Mouse (Mus musculus): ENCODE data around the gene Ttc38. TPM values are rescaled to one million over a fixed set of nuclear protein-coding genes. Genes with fewer than 3 reads are reported as not detected.
A peak's percentile ranks its signal among the peaks of the same experiment; 100 is the strongest.
"Not testable (repeated sequence)": the region's sequence is repeated elsewhere in the genome, so short reads cannot be mapped to it uniquely, and the experiment has no call there.

Ttc38 gene
- polyA plus RNA-seq, 1 experiment from 2014 or later = 3.6 TPM

- peaks cover 14% of the 10 kb centered on the region for H3K4me1 ChIP-seq
- 58% methylated on average over 5 of the region's 5 CpGs for WGBS
- H3K36me3 ChIP-seq = no peaks in the 10 kb centered on the region
- no peak overlapping the region for H3K4me3 ChIP-seq
- H3K9ac ChIP-seq (replicated peaks) = no peak overlapping the region
- H3K27me3 ChIP-seq = no peaks in the 10 kb centered on the region
- ATAC-seq (replicated peaks) = no peak
- H3K27ac ChIP-seq (replicated peaks) = no peak overlapping the region
- H3K9me3 ChIP-seq = no peaks in the 10 kb centered on the region
- no peak overlapping the region for H3K4me2 ChIP-seq (replicated peaks)
Observed at GRCm38 (mm10) chr15:85829470-85829869, 2.6 kb upstream of the Ttc38 start.

- H3K9ac ChIP-seq (replicated peaks) = peak overlapping the region; percentile 57
- H3K9me3 ChIP-seq = no peaks in the 10 kb centered on the region
- 51% methylated on average over 8 of the region's 8 CpGs for WGBS
- ATAC-seq (replicated peaks) = no peak
- H3K27ac ChIP-seq (replicated peaks) = no peak overlapping the region
- peak overlapping the region; percentile 71 for H3K4me2 ChIP-seq (replicated peaks)
- H3K36me3 ChIP-seq = no peaks in the 10 kb centered on the region
- H3K4me1 ChIP-seq = peaks cover 14% of the 10 kb centered on the region
- H3K4me3 ChIP-seq = peak overlapping the region; percentile 62
- no peaks in the 10 kb centered on the region for H3K27me3 ChIP-seq
Observed at GRCm38 (mm10) chr15:85832599-85832998, 493 bp downstream of the Ttc38 start.

GRCm38 (mm10) chr15:85835335-85835734, 3.2 kb downstream of the Ttc38 start:
- H3K27me3 ChIP-seq = no peaks in the 10 kb centered on the region
- peaks cover 14% of the 10 kb centered on the region for H3K4me1 ChIP-seq
- no peak overlapping the region for H3K27ac ChIP-seq (replicated peaks)
- no peak for ATAC-seq (replicated peaks)
- H3K9ac ChIP-seq (replicated peaks) = no peak overlapping the region
- H3K4me3 ChIP-seq = no peak overlapping the region
- no peaks in the 10 kb centered on the region for H3K9me3 ChIP-seq
- H3K36me3 ChIP-seq = no peaks in the 10 kb centered on the region
- 60% methylated on average over 3 of the region's 3 CpGs for WGBS
- H3K4me2 ChIP-seq (replicated peaks) = no peak overlapping the region

- Histone ChIP-seq H3K36me3 (no peaks in the 10 kb centered on the region), H3K9ac (replicated peaks) (no peak overlapping the region), H3K4me2 (replicated peaks) (no peak overlapping the region), H3K27ac (replicated peaks) (no peak overlapping the region), H3K4me3 (no peak overlapping the region), H3K9me3 (no peaks in the 10 kb centered on the region), H3K4me1 (peaks cover 8% of the 10 kb centered on the region), H3K27me3 (no peaks in the 10 kb centered on the region)
- ATAC-seq (replicated peaks) = no peak
- WGBS = 94% methylated on average over 5 of the region's 5 CpGs
Observed at GRCm38 (mm10) chr15:85836887-85837286, 4.8 kb downstream of the Ttc38 start.

- no peak overlapping the region for H3K4me3 ChIP-seq
- H3K27me3 ChIP-seq = no peaks in the 10 kb centered on the region
- no peak for ATAC-seq (replicated peaks)
- H3K4me2 ChIP-seq (replicated peaks) = no peak overlapping the region
- H3K9me3 ChIP-seq = no peaks in the 10 kb centered on the region
- no peak overlapping the region for H3K9ac ChIP-seq (replicated peaks)
- no peak overlapping the region for H3K27ac ChIP-seq (replicated peaks)
- H3K4me1 ChIP-seq = no peaks in the 10 kb centered on the region
- 38% methylated on average over 6 of the region's 6 CpGs for WGBS
- no peaks in the 10 kb centered on the region for H3K36me3 ChIP-seq
Observed at GRCm38 (mm10) chr15:85840983-85841382, 8.9 kb downstream of the Ttc38 start.

GRCm38 (mm10) chr15:85841796-85842360, 9.8 kb downstream of the Ttc38 start:
- Histone ChIP-seq H3K4me2 (replicated peaks) (no peak overlapping the region), H3K9ac (replicated peaks) (no peak overlapping the region), H3K36me3 (no peaks in the 10 kb centered on the region), H3K27me3 (no peaks in the 10 kb centered on the region), H3K27ac (replicated peaks) (no peak overlapping the region), H3K4me1 (no peaks in the 10 kb centered on the region), H3K4me3 (no peak overlapping the region), H3K9me3 (no peaks in the 10 kb centered on the region)
- WGBS = 80% methylated on average over 5 of the region's 5 CpGs
- no peak for ATAC-seq (replicated peaks)

GRCm38 (mm10) chr15:85845071-85845470, 13.0 kb downstream of the Ttc38 start:
- Histone ChIP-seq H3K9me3 (no peaks in the 10 kb centered on the region), H3K27ac (replicated peaks) (no peak overlapping the region), H3K4me2 (replicated peaks) (no peak overlapping the region), H3K9ac (replicated peaks) (no peak overlapping the region), H3K27me3 (no peaks in the 10 kb centered on the region), H3K4me1 (no peaks in the 10 kb centered on the region), H3K36me3 (no peaks in the 10 kb centered on the region), H3K4me3 (no peak overlapping the region)
- no peak for ATAC-seq (replicated peaks)

GRCm38 (mm10) chr15:85851656-85852392, 19.7 kb downstream of the Ttc38 start:
- no peak overlapping the region for H3K27ac ChIP-seq (replicated peaks)
- H3K4me1 ChIP-seq = no peaks in the 10 kb centered on the region
- H3K9me3 ChIP-seq = no peaks in the 10 kb centered on the region
- 73% methylated on average over 12 of the region's 12 CpGs for WGBS
- no peak overlapping the region for H3K4me3 ChIP-seq
- H3K36me3 ChIP-seq = no peaks in the 10 kb centered on the region
- H3K27me3 ChIP-seq = no peaks in the 10 kb centered on the region
- no peak overlapping the region for H3K4me2 ChIP-seq (replicated peaks)
- no peak for ATAC-seq (replicated peaks)
- no peak overlapping the region for H3K9ac ChIP-seq (replicated peaks)

- peaks cover 27% of the 10 kb centered on the region for H3K4me1 ChIP-seq
- H3K27me3 ChIP-seq = no peaks in the 10 kb centered on the region
- peak overlapping the region; percentile 68 for H3K27ac ChIP-seq (replicated peaks)
- peak overlapping the region; percentile 48 for H3K4me3 ChIP-seq
- H3K9ac ChIP-seq (replicated peaks) = peak overlapping the region; percentile 67
- H3K9me3 ChIP-seq = no peaks in the 10 kb centered on the region
- WGBS = 8% methylated on average over 15 of the region's 15 CpGs
- peak; percentile 36 for ATAC-seq (replicated peaks)
- H3K36me3 ChIP-seq = peaks cover 11% of the 10 kb centered on the region; the same call in 1 of the 2 replicates
- peak overlapping the region; percentile 57 for H3K4me2 ChIP-seq (replicated peaks)
Observed at GRCm38 (mm10) chr15:85858980-85859489, 26.9 kb downstream of the Ttc38 start.

- peak within 1 kb of the TSS; percentile 48 for H3K4me3 ChIP-seq
- no peaks in the 10 kb centered on the region for H3K27me3 ChIP-seq
- H3K36me3 ChIP-seq = peaks cover 11% of the 10 kb centered on the region; the same call in 1 of the 2 replicates
- ATAC-seq (replicated peaks) = peak; percentile 100
- H3K27ac ChIP-seq (replicated peaks) = peak within 1 kb of the TSS; percentile 68
- under 1% methylated on average over 42 of the region's 42 CpGs for WGBS
- H3K4me2 ChIP-seq (replicated peaks) = peak within 1 kb of the TSS; percentile 84
- H3K4me1 ChIP-seq = peaks cover 27% of the 10 kb centered on the region
- no peaks in the 10 kb centered on the region for H3K9me3 ChIP-seq
- H3K9ac ChIP-seq (replicated peaks) = peak within 1 kb of the TSS; percentile 67
Observed at GRCm38 (mm10) chr15:85859490-85860031, 27.5 kb downstream of the Ttc38 start, which contains the start of gene Gtse1. Gene Gtse1, plus strand, starts transcription at chr15:85859745.

- 90% methylated on average over 7 of the region's 7 CpGs for WGBS
- H3K27me3 ChIP-seq; ATAC-seq (replicated peaks); H3K4me2 ChIP-seq (replicated peaks); H3K9me3 ChIP-seq; H3K4me1 ChIP-seq; H3K4me3 ChIP-seq; H3K9ac ChIP-seq (replicated peaks); H3K27ac ChIP-seq (replicated peaks): not testable (repeated sequence)
- H3K36me3 ChIP-seq = peaks cover 11% of the 10 kb centered on the region; the same call in 1 of the 2 replicates
Observed at GRCm38 (mm10) chr15:85865913-85866312, 33.8 kb downstream of the Ttc38 start.

- H3K36me3 ChIP-seq = peaks cover 9% of the 10 kb centered on the region; the same call in 1 of the 2 replicates
- 0 out of 2 replicates have a peak, but pooled peaks have one; percentile 29 for ATAC-seq (replicated peaks)
- no peaks in the 10 kb centered on the region for H3K4me1 ChIP-seq
- no peak overlapping the region for H3K9ac ChIP-seq (replicated peaks)
- 49% methylated on average over 6 of the region's 6 CpGs for WGBS
- H3K4me2 ChIP-seq (replicated peaks) = no peak overlapping the region
- no peak overlapping the region for H3K4me3 ChIP-seq
- H3K9me3 ChIP-seq = no peaks in the 10 kb centered on the region
- H3K27ac ChIP-seq (replicated peaks) = no peak overlapping the region
- no peaks in the 10 kb centered on the region for H3K27me3 ChIP-seq
Observed at GRCm38 (mm10) chr15:85867696-85868095, 35.6 kb downstream of the Ttc38 start.
